Mouse (Mus musculus) frontal cortex, postnatal 36 days (tissue): ENCODE data around the gene Trp73.

Experiments
- DNase-seq, 2 experiments: peaks; one replicate each; pipeline ENCODE4 v3.0.0; 2022; ENCODE audit warnings: low spot score in 2 of 2

Trp73 gene

GRCm38 (mm10) chr4:154042577-154042976 lies 97.4 kb downstream of the Trp73 start, which contains the start of gene Ccdc27:
TSS of gene Ccdc27 (minus strand) at chr4:154042677.
- DNase-seq, result no peak

GRCm38 (mm10) chr4:154037123-154037522 lies 102.9 kb downstream of the Trp73 start:
- DNase-seq, result no peak

GRCm38 (mm10) chr4:154028646-154029045 lies 111.4 kb downstream of the Trp73 start:
- no peak for DNase-seq

GRCm38 (mm10) chr4:154028066-154028465 lies 111.9 kb downstream of the Trp73 start:
- DNase-seq, result no peak

- no peak for DNase-seq
These were observed 113.6 kb downstream of the Trp73 start for GRCm38 (mm10) chr4:154026441-154026761.

GRCm38 (mm10) chr4:154025641-154026440 lies 114.2 kb downstream of the Trp73 start, which contains the start of gene Smim1:
TSS of gene Smim1 (minus strand) at chr4:154026230.
- DNase-seq, result peak; percentile 48 to 68

- DNase-seq, result peak; percentile 54 to 63
These were observed 115.1 kb downstream of the Trp73 start for GRCm38 (mm10) chr4:154024729-154025521.

- DNase-seq, result peak; percentile 42 to 44
These were observed 116.0 kb downstream of the Trp73 start for GRCm38 (mm10) chr4:154023754-154024601.

- DNase-seq, result no peak
These were observed 117.2 kb downstream of the Trp73 start for GRCm38 (mm10) chr4:154022844-154023243.

- no peak for DNase-seq
These were observed 117.6 kb downstream of the Trp73 start for GRCm38 (mm10) chr4:154022407-154022806.

GRCm38 (mm10) chr4:154021432-154021831 lies 118.6 kb downstream of the Trp73 start:
- DNase-seq, result no peak

- DNase-seq, result peak in 1 of 2 experiments; percentile 45
These were observed 120.4 kb downstream of the Trp73 start for GRCm38 (mm10) chr4:154019571-154019970.

- no peak for DNase-seq
These were observed 124.5 kb downstream of the Trp73 start for GRCm38 (mm10) chr4:154015476-154015875.

GRCm38 (mm10) chr4:154012132-154012882 lies 127.7 kb downstream of the Trp73 start:
- no peak for DNase-seq

- peak; percentile 85 for DNase-seq
These were observed 128.3 kb downstream of the Trp73 start, which contains the start of gene Lrrc47 for GRCm38 (mm10) chr4:154011646-154012089. TSS of gene Lrrc47 (plus strand) at chr4:154011731.

GRCm38 (mm10) chr4:154010907-154011645 lies 128.9 kb downstream of the Trp73 start:
- no peak for DNase-seq

GRCm38 (mm10) chr4:154007759-154008158 lies 132.2 kb downstream of the Trp73 start:
- no peak for DNase-seq

- no peak for DNase-seq
These were observed 133.7 kb downstream of the Trp73 start for GRCm38 (mm10) chr4:154006264-154006663.
